In the genomic region with DNA sequence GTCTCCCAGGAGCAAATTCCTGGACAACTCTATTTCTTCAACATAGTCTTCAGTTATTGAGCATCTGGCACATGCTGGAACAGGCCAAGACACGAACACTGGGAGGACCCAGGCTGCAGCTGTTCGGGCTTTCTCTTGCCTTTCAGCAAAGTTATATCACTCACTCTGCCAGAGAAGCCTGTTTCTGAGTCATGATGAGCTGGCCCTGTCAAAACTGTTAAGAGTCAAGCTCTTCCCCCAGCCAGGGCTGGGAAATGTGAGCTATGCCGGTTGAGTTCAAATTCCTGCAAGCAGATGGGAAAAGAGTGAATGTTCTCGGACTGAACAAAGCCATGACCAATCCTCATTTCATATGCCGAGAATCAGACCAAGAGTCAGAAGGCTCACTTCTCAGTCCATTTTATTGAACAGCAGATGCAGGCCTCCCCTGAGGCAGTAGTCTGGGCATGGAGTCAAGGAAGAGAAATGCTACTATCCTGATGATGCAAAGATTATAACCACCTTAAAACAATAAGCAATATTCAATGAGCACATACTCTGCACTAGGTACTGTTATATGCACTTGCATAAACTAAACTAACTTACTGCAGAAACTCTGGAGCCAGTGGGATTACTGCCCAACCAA, we compare ENCODE assay signal across 11 mouse cellular contexts.
DNase-seq lines count a peak whose midpoint lies in the region; ATAC-seq and TF ChIP-seq lines count a peak whose summit lies in the region.
"Had no signal": no experiment of that assay in that cellular context is flagged by ENCODE, and none has a peak within 500 bp of the region (broad histone marks: within the 10 kb centered on the region; RNA-seq: fewer than 3 reads in every experiment).

No protein-coding gene starts in this region.

- 0 out of 2 replicates have a peak, but pooled peaks have one; percentile 32 for ATAC-seq in hindbrain, postnatal 0 days
- no peak for ATAC-seq in hindbrain, embryonic 12.5 days (ENCODE audit: low FRiP score)
- ATAC-seq in embryonic facial prominence, embryonic 15.5 days (ENCODE audit: insufficient number of reproducible peaks, low FRiP score, low TSS enrichment, low read depth) = peak; percentile 85
- ATAC-seq in liver, embryonic 12.5 days = no peak
- no peak for ATAC-seq in forebrain, embryonic 15.5 days (replicated peaks)

- no peaks in the 10 kb centered on the region for H3K9me3 ChIP-seq in hindbrain, postnatal 0 days (ENCODE audit: low read length)
- H3K9me3 ChIP-seq in hindbrain, embryonic 12.5 days (replicated peaks) = no peaks in the 10 kb centered on the region
- H3K9me3 ChIP-seq in embryonic facial prominence, embryonic 15.5 days (replicated peaks) = no peaks in the 10 kb centered on the region
- H3K9me3 ChIP-seq in liver, embryonic 12.5 days (replicated peaks) = no peaks in the 10 kb centered on the region
- no peaks in the 10 kb centered on the region for H3K9me3 ChIP-seq in forebrain, embryonic 15.5 days
- H3K9me3 ChIP-seq: midbrain, embryonic 12.5 days had no signal

- no peak overlapping the region for H3K27ac ChIP-seq in hindbrain, postnatal 0 days
- H3K27ac ChIP-seq in hindbrain, embryonic 12.5 days = no peak overlapping the region
- H3K27ac ChIP-seq in embryonic facial prominence, embryonic 15.5 days (replicated peaks) = peak overlapping the region; percentile 44; the same call in 1 of the 2 replicates
- no peak overlapping the region for H3K27ac ChIP-seq in liver, embryonic 12.5 days
- H3K27ac ChIP-seq in forebrain, embryonic 15.5 days (replicated peaks) = no peak overlapping the region
- H3K27ac ChIP-seq: kidney, postnatal 0 days; midbrain, embryonic 12.5 days had no signal

- no peaks in the 10 kb centered on the region for H3K36me3 ChIP-seq in hindbrain, postnatal 0 days (ENCODE audit: insufficient read depth, low read length)
- no peaks in the 10 kb centered on the region for H3K36me3 ChIP-seq in hindbrain, embryonic 12.5 days
- H3K36me3 ChIP-seq in embryonic facial prominence, embryonic 15.5 days = no peaks in the 10 kb centered on the region
- no peaks in the 10 kb centered on the region for H3K36me3 ChIP-seq in liver, embryonic 12.5 days
- no peaks in the 10 kb centered on the region for H3K36me3 ChIP-seq in forebrain, embryonic 15.5 days
- H3K36me3 ChIP-seq: midbrain, embryonic 12.5 days had no signal

- no peak overlapping the region for H3K4me3 ChIP-seq in hindbrain, postnatal 0 days (ENCODE audit: low read length)
- H3K4me3 ChIP-seq in hindbrain, embryonic 12.5 days = no peak overlapping the region
- H3K4me3 ChIP-seq in embryonic facial prominence, embryonic 15.5 days (replicated peaks) = no peak overlapping the region
- no peak overlapping the region for H3K4me3 ChIP-seq in liver, embryonic 12.5 days
- no peak overlapping the region for H3K4me3 ChIP-seq in forebrain, embryonic 15.5 days
- H3K4me3 ChIP-seq: midbrain, embryonic 12.5 days had no signal

- peak; percentile 23 for DNase-seq in hindbrain, postnatal 0 days (ENCODE audit: low spot score)
- DNase-seq in NIH3T3 (ENCODE audit: low read depth) = peak; percentile 88
- peak; percentile 39 for DNase-seq in mesoderm, embryonic 11.5 days (ENCODE audit: low read depth, low spot score)
- no peak for DNase-seq in cerebellum, adult 11 months
- DNase-seq: liver had no signal

- no peak overlapping the region for H3K4me2 ChIP-seq in hindbrain, postnatal 0 days (ENCODE audit: low read depth, low read length)
- no peak overlapping the region for H3K4me2 ChIP-seq in hindbrain, embryonic 12.5 days (replicated peaks)
- H3K4me2 ChIP-seq in embryonic facial prominence, embryonic 15.5 days (replicated peaks) = no peak overlapping the region
- no peak overlapping the region for H3K4me2 ChIP-seq in liver, embryonic 12.5 days
- no peak overlapping the region for H3K4me2 ChIP-seq in forebrain, embryonic 15.5 days (replicated peaks)
- H3K4me2 ChIP-seq: midbrain, embryonic 12.5 days had no signal

- no peak for TF ChIP-seq CTCF in hindbrain, postnatal 0 days (IDR thresholded peaks at IDR 0.05; ENCODE audit: low read depth)

- H3K27me3 ChIP-seq in hindbrain, postnatal 0 days (ENCODE audit: insufficient read depth, low read length) = no peaks in the 10 kb centered on the region
- no peaks in the 10 kb centered on the region for H3K27me3 ChIP-seq in hindbrain, embryonic 12.5 days
- no peaks in the 10 kb centered on the region for H3K27me3 ChIP-seq in embryonic facial prominence, embryonic 15.5 days
- H3K27me3 ChIP-seq in liver, embryonic 12.5 days (replicated peaks) = no peaks in the 10 kb centered on the region
- no peaks in the 10 kb centered on the region for H3K27me3 ChIP-seq in forebrain, embryonic 15.5 days
- H3K27me3 ChIP-seq: midbrain, embryonic 12.5 days had no signal

- no peaks in the 10 kb centered on the region for H3K4me1 ChIP-seq in hindbrain, postnatal 0 days (ENCODE audit: insufficient read depth, low read length)
- peaks cover 4% of the 10 kb centered on the region; the same call in 1 of the 2 replicates for H3K4me1 ChIP-seq in hindbrain, embryonic 12.5 days
- peaks cover 17% of the 10 kb centered on the region; the same call in 1 of the 2 replicates for H3K4me1 ChIP-seq in embryonic facial prominence, embryonic 15.5 days
- no peaks in the 10 kb centered on the region for H3K4me1 ChIP-seq in liver, embryonic 12.5 days
- H3K4me1 ChIP-seq in forebrain, embryonic 15.5 days = no peaks in the 10 kb centered on the region
- H3K4me1 ChIP-seq: midbrain, embryonic 12.5 days had no signal

- WGBS in hindbrain, postnatal 0 days = 43% methylated on average over 5 of the region's 5 CpGs
- WGBS in hindbrain, embryonic 12.5 days = 65% methylated on average over 5 of the region's 5 CpGs
- WGBS in embryonic facial prominence, embryonic 15.5 days = 19% methylated on average over 5 of the region's 5 CpGs
- WGBS in liver, embryonic 12.5 days (ENCODE audit: insufficient replicate concordance) = 71% methylated on average over 5 of the region's 5 CpGs
- 87% methylated on average over 5 of the region's 5 CpGs for WGBS in forebrain, embryonic 15.5 days

- H3K9ac ChIP-seq in hindbrain, postnatal 0 days (replicated peaks; ENCODE audit: low read length) = no peak overlapping the region
- no peak overlapping the region for H3K9ac ChIP-seq in hindbrain, embryonic 12.5 days
- H3K9ac ChIP-seq in embryonic facial prominence, embryonic 15.5 days = no peak overlapping the region
- no peak overlapping the region for H3K9ac ChIP-seq in liver, embryonic 12.5 days
- no peak overlapping the region for H3K9ac ChIP-seq in forebrain, embryonic 15.5 days (replicated peaks)
- H3K9ac ChIP-seq: midbrain, embryonic 12.5 days had no signal

Comparison
In these comparisons a context has a peak if more than half of its experiments do, and no peak if none do; other contexts are left out.
1. ATAC-seq: peak in hindbrain, postnatal 0 days (single experiment) and embryonic facial prominence, embryonic 15.5 days (single experiment); none in hindbrain, embryonic 12.5 days (single experiment), liver, embryonic 12.5 days (single experiment) and forebrain, embryonic 15.5 days (single experiment).